Mouse (Mus musculus) intestine, embryonic 16.5 days (tissue): ENCODE measurements at regions not wholly inside any gene's neighbourhood (a gene's known extent, or its start where the extent isn't known, plus 50 kb on each side); places are given as distances from the start of the nearest gene placed in this dataset.
A peak's percentile ranks its signal among the peaks of the same experiment; 100 is the strongest.
"Not testable (repeated sequence)": the region's sequence is repeated elsewhere in the genome, so short reads cannot be mapped to it uniquely, and the experiment has no call there.

ENCODE experiments used
- ATAC-seq: fragments of 200-750 bp; cut with Nextera tagmentation; 2 replicates; pipeline ENCODE4 v1.8.0; 2017; ENCODE audit warnings: moderate TSS enrichment, moderate library complexity
- H3K27ac ChIP-seq: fragments of 300-500 bp; sonication (generic); 2 replicates; pipeline ENCODE4 v1.5.1; 2014; ENCODE audit warnings: mild to moderate bottlenecking, low read length
- H3K27me3 ChIP-seq: fragments of 300-500 bp; sonication (generic); replicated peaks from 2 replicates; pipeline ENCODE4 v1.6.1; 2014; ENCODE audit warnings: low read length, control low read depth, mixed read lengths; ENCODE audit not compliant: control insufficient read depth, insufficient read depth
- H3K36me3 ChIP-seq: fragments of 300-500 bp; sonication (generic); 2 replicates; pipeline ENCODE4 v1.6.1; 2014; ENCODE audit warnings: low read length, control low read depth; ENCODE audit not compliant: control insufficient read depth, insufficient read depth
- H3K4me1 ChIP-seq: fragments of 300-500 bp; sonication (generic); 2 replicates; pipeline ENCODE4 v1.6.1; 2014; ENCODE audit warnings: low read length, control low read depth, mixed read lengths; ENCODE audit not compliant: control insufficient read depth, insufficient read depth
- H3K4me2 ChIP-seq: fragments of 300-500 bp; sonication (generic); 2 replicates; pipeline ENCODE4 v1.6.1; 2014; ENCODE audit warnings: low read depth, low read length, control low read depth
- H3K4me3 ChIP-seq: fragments of 300-500 bp; sonication (generic); 2 replicates; pipeline ENCODE4 v1.5.1; 2014; ENCODE audit warnings: mild to moderate bottlenecking, low read length
- H3K9ac ChIP-seq: fragments of 300-500 bp; sonication (generic); 2 replicates; pipeline ENCODE4 v1.6.1; 2014; ENCODE audit warnings: low read depth, low read length
- H3K9me3 ChIP-seq: fragments of 300-500 bp; sonication (generic); 2 replicates; pipeline ENCODE4 v1.6.1; 2016; ENCODE audit warnings: low read length, control low read depth; ENCODE audit not compliant: control insufficient read depth
- WGBS: fragments of 180-500 bp; shearing (Covaris S2); extraction: QIAGEN DNeasy Blood & Tissue Kit; methylation state at CpG from one replicate; pipeline ENCODE4 v1.1.7; 2014; 5-methylcytosine and 5-hydroxymethylcytosine counted together

- H3K4me1 ChIP-seq = peaks cover 35% of the 10 kb centered on the region
- no peak overlapping the region for H3K27ac ChIP-seq
- ATAC-seq = no peak
- no peaks in the 10 kb centered on the region for H3K27me3 ChIP-seq
- no peak overlapping the region for H3K4me3 ChIP-seq
- WGBS = 63% methylated on average over 9 of the region's 9 CpGs
- H3K9ac ChIP-seq = no peak overlapping the region
- no peaks in the 10 kb centered on the region for H3K9me3 ChIP-seq
- no peak overlapping the region for H3K4me2 ChIP-seq
- no peaks in the 10 kb centered on the region for H3K36me3 ChIP-seq
Measured at GRCm38 (mm10) chr5:64582031-64582430, 221.2 kb upstream of the Klf3 start.

- Histone ChIP-seq H3K27me3 (no peaks in the 10 kb centered on the region), H3K9me3 (no peaks in the 10 kb centered on the region), H3K4me1 (peaks cover 30% of the 10 kb centered on the region), H3K4me2 (no peak overlapping the region), H3K36me3 (no peaks in the 10 kb centered on the region), H3K27ac (no peak overlapping the region), H3K4me3 (no peak overlapping the region), H3K9ac (no peak overlapping the region)
- ATAC-seq = no peak
- 50% methylated on average over 1 of the region's 1 CpGs for WGBS
Measured at GRCm38 (mm10) chr5:64584308-64584707, 218.9 kb upstream of the Klf3 start.

GRCm38 (mm10) chr5:64585076-64585786 lies 218.0 kb upstream of the Klf3 start:
- H3K36me3 ChIP-seq = no peaks in the 10 kb centered on the region
- ATAC-seq = no peak
- H3K4me1 ChIP-seq = peaks cover 21% of the 10 kb centered on the region
- H3K9me3 ChIP-seq = no peaks in the 10 kb centered on the region
- no peak overlapping the region for H3K9ac ChIP-seq
- H3K4me2 ChIP-seq = no peak overlapping the region
- 82% methylated on average over 6 of the region's 6 CpGs for WGBS
- H3K4me3 ChIP-seq = no peak overlapping the region
- H3K27ac ChIP-seq = no peak overlapping the region
- no peaks in the 10 kb centered on the region for H3K27me3 ChIP-seq

- WGBS = 89% methylated on average over 6 of the region's 6 CpGs
- H3K9ac ChIP-seq = no peak overlapping the region
- no peaks in the 10 kb centered on the region for H3K27me3 ChIP-seq
- no peak overlapping the region for H3K4me3 ChIP-seq
- H3K36me3 ChIP-seq = no peaks in the 10 kb centered on the region
- H3K4me2 ChIP-seq = no peak overlapping the region
- no peaks in the 10 kb centered on the region for H3K9me3 ChIP-seq
- H3K27ac ChIP-seq = no peak overlapping the region
- ATAC-seq = no peak
- peaks cover 17% of the 10 kb centered on the region for H3K4me1 ChIP-seq
Measured at GRCm38 (mm10) chr5:64586316-64586715, 216.9 kb upstream of the Klf3 start.

- Histone ChIP-seq H3K27ac (no peak overlapping the region), H3K4me1 (peaks cover 11% of the 10 kb centered on the region), H3K9me3 (no peaks in the 10 kb centered on the region), H3K36me3 (no peaks in the 10 kb centered on the region), H3K4me3 (no peak overlapping the region), H3K9ac (no peak overlapping the region), H3K4me2 (no peak overlapping the region), H3K27me3 (no peaks in the 10 kb centered on the region)
- no peak for ATAC-seq
- WGBS = 82% methylated on average over 3 of the region's 3 CpGs
Measured at GRCm38 (mm10) chr5:64586933-64587332, 216.3 kb upstream of the Klf3 start.

GRCm38 (mm10) chr5:64587895-64588738 lies 215.1 kb upstream of the Klf3 start:
- Histone ChIP-seq H3K27ac (peak overlapping the region; percentile 53), H3K4me2 (peak overlapping the region; percentile 23; the same call in 1 of the 2 replicates)
- 13% methylated on average over 8 of the region's 8 CpGs for WGBS

GRCm38 (mm10) chr5:64588768-64589167 lies 214.4 kb upstream of the Klf3 start:
- not testable (repeated sequence) for H3K36me3 ChIP-seq, H3K4me3 ChIP-seq, H3K9me3 ChIP-seq, H3K9ac ChIP-seq, H3K4me2 ChIP-seq, H3K27me3 ChIP-seq, H3K27ac ChIP-seq, ATAC-seq
- WGBS = 96% methylated on average over 8 of the region's 8 CpGs
- H3K4me1 ChIP-seq = peaks cover 10% of the 10 kb centered on the region

More at GRCm38 (mm10) chr5:64587895-64588738, 215.1 kb upstream of the Klf3 start:
- H3K36me3 ChIP-seq = no peaks in the 10 kb centered on the region
- H3K9me3 ChIP-seq = no peaks in the 10 kb centered on the region
- H3K27me3 ChIP-seq = no peaks in the 10 kb centered on the region
- ATAC-seq = peak; percentile 93
- H3K4me1 ChIP-seq = peaks cover 10% of the 10 kb centered on the region
- H3K9ac ChIP-seq = no peak overlapping the region
- no peak overlapping the region for H3K4me3 ChIP-seq

GRCm38 (mm10) chr5:64590036-64590435 lies 213.2 kb upstream of the Klf3 start:
- whole genome bisulfite sequencing = 90% methylated on average over 5 of the region's 5 CpGs
- no peak for ATAC-seq
- no peak overlapping the region for H3K4me3 ChIP-seq

GRCm38 (mm10) chr5:64590747-64591146 lies 212.4 kb upstream of the Klf3 start:
- no peak overlapping the region for H3K4me2 ChIP-seq
- ATAC-seq = peak; percentile 52
- 78% methylated on average over 1 of the region's 1 CpGs for WGBS
- H3K27ac ChIP-seq = no peak overlapping the region
- H3K27me3 ChIP-seq = no peaks in the 10 kb centered on the region
- no peak overlapping the region for H3K4me3 ChIP-seq
- no peaks in the 10 kb centered on the region for H3K36me3 ChIP-seq
- H3K4me1 ChIP-seq = peaks cover 18% of the 10 kb centered on the region
- H3K9ac ChIP-seq = no peak overlapping the region
- no peaks in the 10 kb centered on the region for H3K9me3 ChIP-seq

More at GRCm38 (mm10) chr5:64590036-64590435, 213.2 kb upstream of the Klf3 start:
- Histone ChIP-seq H3K4me2 (no peak overlapping the region), H3K9ac (no peak overlapping the region), H3K36me3 (no peaks in the 10 kb centered on the region), H3K27ac (no peak overlapping the region), H3K9me3 (no peaks in the 10 kb centered on the region), H3K4me1 (peaks cover 13% of the 10 kb centered on the region), H3K27me3 (no peaks in the 10 kb centered on the region)
